Mouse (Mus musculus): ENCODE data around the gene Gramd4.
"Not testable (repeated sequence)": the region's sequence is repeated elsewhere in the genome, so short reads cannot be mapped to it uniquely, and the experiment has no call there.

Gramd4 gene

GRCm38 (mm10) chr15:86051152-86051551 is 6.3 kb upstream of the Gramd4 start:
- no peak for DNase-seq (ENCODE audit: low spot score)

- DNase-seq (ENCODE audit: low spot score): no peak
Observed at GRCm38 (mm10) chr15:86051878-86052478, 5.5 kb upstream of the Gramd4 start.

GRCm38 (mm10) chr15:86053890-86054536 is 3.5 kb upstream of the Gramd4 start:
- DNase-seq (ENCODE audit: low spot score): peak; percentile 44

GRCm38 (mm10) chr15:86054861-86055260 is 2.6 kb upstream of the Gramd4 start:
- DNase-seq (ENCODE audit: low spot score): not testable (repeated sequence)

GRCm38 (mm10) chr15:86056221-86056760 is 1.2 kb upstream of the Gramd4 start:
- no peak for DNase-seq (ENCODE audit: low spot score)

- DNase-seq (ENCODE audit: low spot score): no peak
Observed at GRCm38 (mm10) chr15:86057908-86058307, 413 bp downstream of the Gramd4 start.

GRCm38 (mm10) chr15:86058394-86058915 is 960 bp downstream of the Gramd4 start:
- peak; percentile 68 for DNase-seq (ENCODE audit: low spot score)

- DNase-seq (ENCODE audit: low spot score): no peak
Observed at GRCm38 (mm10) chr15:86058931-86059834, 1.7 kb downstream of the Gramd4 start.

- DNase-seq (ENCODE audit: low spot score): no peak
Observed at GRCm38 (mm10) chr15:86059835-86060380, 2.4 kb downstream of the Gramd4 start.

GRCm38 (mm10) chr15:86060581-86060980 is 3.1 kb downstream of the Gramd4 start:
- DNase-seq (ENCODE audit: low spot score): no peak

GRCm38 (mm10) chr15:86061221-86061620 is 3.7 kb downstream of the Gramd4 start:
- DNase-seq (ENCODE audit: low spot score): no peak

- no peak for DNase-seq (ENCODE audit: low spot score)
Observed at GRCm38 (mm10) chr15:86061848-86062481, 4.5 kb downstream of the Gramd4 start.

GRCm38 (mm10) chr15:86064191-86064849 is 6.8 kb downstream of the Gramd4 start:
- no peak for DNase-seq (ENCODE audit: low spot score)

- DNase-seq (ENCODE audit: low spot score): no peak
Observed at GRCm38 (mm10) chr15:86064850-86065229, 7.3 kb downstream of the Gramd4 start.

- DNase-seq (ENCODE audit: low spot score): no peak
Observed at GRCm38 (mm10) chr15:86065367-86065766, 7.9 kb downstream of the Gramd4 start.

GRCm38 (mm10) chr15:86066836-86067580 is 9.5 kb downstream of the Gramd4 start:
- DNase-seq (ENCODE audit: low spot score): no peak

GRCm38 (mm10) chr15:86067581-86067910 is 10.1 kb downstream of the Gramd4 start:
- no peak for DNase-seq (ENCODE audit: low spot score)

GRCm38 (mm10) chr15:86067941-86068495 is 10.5 kb downstream of the Gramd4 start:
- DNase-seq (ENCODE audit: low spot score): no peak

GRCm38 (mm10) chr15:86069011-86069791 is 11.7 kb downstream of the Gramd4 start:
- DNase-seq (ENCODE audit: low spot score): no peak
